Mouse (Mus musculus) layer of hippocampus, adult 9-11 months (tissue): Measurements from ENCODE around the gene Pirt.

Experiments used
- DNase-seq: peaks from one replicate; pipeline ENCODE4 v3.0.0; 2022

The Pirt gene

GRCm38 (mm10) chr11:66911811-66912210, at the start of gene Pirt:
Gene Pirt, plus strand, starts transcription at chr11:66911981.
- DNase-seq = no peak

- peak; percentile 16 for DNase-seq
Observed at GRCm38 (mm10) chr11:66871701-66872100, 40.1 kb upstream of the Pirt start.

DNA sequence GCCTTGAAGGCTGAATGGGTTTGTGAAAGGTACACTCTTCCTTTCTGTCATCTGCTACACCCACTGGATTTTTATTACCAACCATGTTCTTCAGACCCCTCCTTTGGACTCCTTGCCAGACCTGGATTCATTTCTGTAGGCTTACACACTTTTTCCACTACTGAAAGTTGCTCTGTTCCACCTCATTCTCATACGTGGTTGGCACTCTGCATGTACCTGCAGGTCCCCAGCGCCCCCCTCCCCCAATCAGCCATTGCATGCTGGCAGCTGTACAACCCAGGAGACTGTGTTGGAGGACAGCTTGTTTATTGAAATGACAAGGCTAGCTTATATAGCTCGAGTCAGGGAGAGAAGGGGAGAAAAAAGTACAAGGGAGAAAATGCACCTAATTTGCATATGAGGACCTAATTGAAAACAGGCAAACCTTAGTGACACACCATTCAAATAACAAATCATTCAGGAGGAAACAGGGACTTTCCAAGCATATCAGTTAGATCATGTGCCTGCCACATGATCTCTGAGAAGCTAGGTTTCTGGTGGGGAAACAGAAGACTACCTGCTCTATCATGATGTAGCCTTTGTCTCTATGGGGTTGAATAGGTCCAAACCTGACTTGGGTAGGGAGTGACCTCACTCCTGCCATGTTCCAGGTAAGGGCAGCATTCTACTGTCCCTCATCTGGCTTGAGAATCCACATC, 38.9 kb upstream of the Pirt start:
- DNase-seq = no peak

DNA sequence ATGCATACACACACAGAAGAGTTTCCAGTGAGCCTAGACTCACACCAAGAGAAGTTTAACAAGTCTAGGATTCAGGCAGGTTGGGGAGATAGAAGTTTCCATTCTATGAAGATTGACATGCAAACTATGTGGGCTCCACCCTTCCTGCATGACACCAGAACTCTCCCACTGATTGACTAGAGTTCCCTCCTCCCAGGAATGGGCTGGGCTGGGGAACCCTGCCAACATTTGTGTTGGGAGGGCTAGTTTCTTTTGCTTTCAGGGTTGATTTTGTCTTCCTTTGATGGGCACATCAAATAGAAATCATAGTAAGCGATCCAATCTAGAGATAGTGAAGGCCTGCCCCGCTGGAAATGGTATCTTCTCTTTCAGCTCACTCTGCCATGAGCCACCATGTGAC, 30.5 kb upstream of the Pirt start:
- DNase-seq = no peak

DNA sequence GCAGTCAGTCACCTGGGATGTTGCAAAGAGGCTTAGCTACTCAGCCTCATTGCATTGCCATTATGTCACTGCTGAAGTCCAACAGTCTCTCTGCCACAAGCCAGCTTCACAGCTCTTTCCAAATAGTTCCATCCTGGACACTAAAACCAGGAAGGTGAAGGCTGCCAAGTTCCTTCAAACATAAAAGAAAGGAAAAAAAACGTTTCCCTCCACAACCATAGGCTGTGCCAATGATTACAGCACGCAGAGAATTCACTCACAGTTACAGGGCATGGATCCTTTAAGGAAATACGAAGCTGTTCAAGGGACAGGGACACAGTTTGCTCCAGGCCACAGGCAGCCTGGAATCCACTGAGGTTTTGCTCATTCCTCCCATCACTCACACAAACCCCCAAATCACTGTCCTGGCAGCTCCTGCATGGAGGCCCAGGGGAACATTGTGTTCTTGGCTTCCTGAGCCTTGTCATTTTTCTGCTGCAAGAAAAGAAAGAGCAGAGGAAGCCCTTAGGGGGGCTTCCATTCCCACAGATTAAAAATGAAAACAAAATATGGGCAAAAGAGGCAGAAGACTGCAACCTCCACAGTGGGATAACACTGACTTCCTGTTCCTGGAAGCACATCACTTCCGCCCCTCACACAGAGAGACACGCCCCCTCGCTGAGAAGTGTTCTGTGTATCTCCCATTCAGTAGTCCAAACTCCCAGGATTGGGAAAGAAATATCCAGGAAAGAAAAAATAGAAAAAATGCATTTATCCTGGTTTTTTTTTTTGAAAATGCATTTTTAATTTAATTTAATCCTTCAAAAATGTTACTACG, 29.3 kb upstream of the Pirt start:
- no peak for DNase-seq

DNA sequence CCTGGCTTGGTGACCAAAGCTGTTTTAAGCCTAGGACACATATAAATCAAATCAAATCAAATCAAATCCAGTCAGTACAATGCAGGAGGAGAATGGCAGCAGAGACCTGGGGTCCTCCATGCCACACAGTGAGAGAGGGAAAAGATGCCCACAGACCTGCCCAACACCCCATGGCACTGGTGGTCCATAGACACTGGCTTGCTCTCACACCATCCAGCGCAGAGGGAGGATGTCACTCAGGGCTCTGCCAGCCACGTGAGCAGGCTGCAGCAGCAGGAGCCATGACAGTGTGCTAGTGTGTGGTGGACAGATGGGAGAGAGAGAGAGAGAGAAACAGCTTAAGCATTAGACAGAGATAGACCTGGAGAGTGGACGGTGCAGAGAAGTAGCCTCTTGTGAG, 19.2 kb upstream of the Pirt start:
- no peak for DNase-seq

DNA sequence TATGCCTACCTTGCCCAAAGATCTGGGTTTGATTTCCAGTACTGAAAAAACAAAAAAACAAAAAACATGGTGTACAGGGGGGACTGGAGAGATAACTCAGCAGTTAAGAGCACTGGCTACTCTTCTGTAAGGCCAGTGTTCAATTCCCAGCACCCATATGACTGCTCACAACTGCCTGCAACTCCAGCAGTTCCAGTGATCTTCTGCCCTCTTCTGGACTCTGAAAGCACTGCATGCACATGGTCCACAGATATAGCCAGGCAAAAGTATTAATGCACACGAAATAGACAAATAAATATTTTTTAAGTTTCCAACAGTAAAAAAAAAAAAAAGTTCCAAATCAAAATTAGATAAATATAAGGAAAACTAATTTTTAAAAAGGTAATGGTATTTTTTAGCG, 13.0 kb upstream of the Pirt start:
- no peak for DNase-seq

DNA sequence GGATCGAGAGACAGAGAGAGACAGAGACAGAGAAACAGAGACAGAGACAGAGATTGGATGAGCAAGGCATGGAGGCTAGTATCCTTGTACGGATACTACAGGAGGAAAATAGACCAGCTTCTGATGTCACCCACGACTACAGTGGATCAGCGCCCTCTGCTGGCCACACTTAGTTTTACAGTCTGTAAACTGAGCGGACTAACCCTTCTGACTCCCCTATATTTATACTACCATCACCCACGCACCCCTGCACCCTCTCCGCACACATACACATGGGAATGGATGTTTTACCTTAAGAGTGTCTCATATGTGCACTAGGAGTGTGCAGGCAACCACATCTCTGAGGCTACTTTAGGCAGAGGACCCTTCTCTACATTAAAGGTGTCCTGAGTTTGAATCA, 12.4 kb upstream of the Pirt start:
- peak; percentile 48 for DNase-seq

GRCm38 (mm10) chr11:66902801-66903200, 9.0 kb upstream of the Pirt start:
- DNase-seq = no peak

DNA sequence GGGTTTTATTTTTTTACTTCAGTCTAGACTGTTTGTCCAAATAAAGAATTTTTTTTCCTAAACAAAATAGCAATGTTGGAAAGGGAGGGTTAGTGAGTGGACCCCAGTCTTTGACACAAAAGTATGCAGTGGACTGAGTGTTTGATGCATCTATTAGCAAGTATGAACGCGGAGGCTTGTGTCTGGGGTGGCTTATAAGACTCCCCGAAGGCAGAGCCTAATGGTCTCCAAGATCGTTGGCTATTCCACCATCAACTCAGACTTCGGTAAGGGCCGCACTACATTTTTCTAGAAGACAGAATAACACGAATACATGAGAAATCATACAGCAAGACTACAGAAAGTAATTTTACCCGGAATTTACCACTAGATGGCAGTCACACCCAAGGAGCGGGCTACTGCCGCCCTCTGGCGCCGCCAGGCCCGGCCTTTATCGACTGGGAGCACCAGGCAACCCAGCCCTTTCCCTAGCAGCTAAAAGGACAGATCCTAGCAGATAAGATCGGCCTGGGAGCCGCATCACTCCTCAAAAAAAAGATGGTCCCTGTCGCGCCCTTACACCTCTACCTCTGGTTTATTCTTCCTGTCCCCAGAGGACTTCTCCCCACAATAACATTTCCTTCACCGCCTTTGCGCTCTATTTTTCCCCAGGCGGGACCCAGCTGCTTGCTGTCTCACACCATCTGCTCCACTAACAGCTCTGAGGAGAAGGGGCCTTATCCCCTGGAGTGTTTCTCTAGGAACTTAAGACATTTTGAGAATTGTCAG, 6.0 kb upstream of the Pirt start:
- DNase-seq = peak; percentile 39

DNA sequence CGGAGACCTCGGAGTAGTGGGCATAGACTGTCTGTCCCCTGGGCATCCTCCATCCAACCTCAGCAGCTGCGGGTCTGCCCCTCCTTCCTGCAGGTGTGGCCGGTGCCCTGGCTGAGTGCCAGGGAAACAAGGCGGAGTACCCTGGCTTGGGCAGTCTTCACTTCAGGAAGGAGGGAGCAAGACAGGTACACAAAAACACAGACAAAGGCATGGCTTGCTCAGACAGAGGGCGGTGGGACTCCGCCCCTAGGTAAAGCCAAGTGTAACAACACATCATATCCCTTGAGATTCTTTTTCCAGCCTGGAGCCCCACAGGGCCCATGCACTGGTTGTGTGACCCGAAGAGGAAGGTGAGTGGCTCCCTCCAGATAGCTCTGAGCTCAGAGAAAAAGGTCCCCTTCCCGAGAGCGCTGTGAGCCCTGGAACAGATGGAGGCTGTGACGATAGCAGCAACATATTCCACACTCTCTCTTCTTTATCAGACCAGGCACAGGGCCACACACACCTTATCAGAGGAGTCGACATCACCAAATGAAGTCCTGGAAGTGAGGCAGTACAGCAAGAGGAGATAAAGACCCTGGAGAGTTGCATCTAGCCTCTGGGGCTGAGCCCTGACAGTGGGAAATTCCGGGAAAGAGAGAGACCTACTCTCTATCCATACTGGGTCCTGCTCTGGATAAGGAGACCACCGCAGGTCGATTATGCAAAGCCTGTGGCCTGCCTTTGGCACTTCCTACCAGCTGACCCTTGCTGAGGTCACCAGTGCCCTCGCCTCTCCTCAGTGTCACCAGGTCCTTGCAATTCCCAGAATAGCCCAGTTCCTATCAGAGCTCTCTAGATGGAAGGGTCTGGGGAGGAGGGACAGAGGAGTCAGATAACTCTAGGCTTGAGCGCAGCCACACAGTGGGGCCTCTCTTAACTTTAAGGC, 1.0 kb downstream of the Pirt start:
- DNase-seq = no peak

DNA sequence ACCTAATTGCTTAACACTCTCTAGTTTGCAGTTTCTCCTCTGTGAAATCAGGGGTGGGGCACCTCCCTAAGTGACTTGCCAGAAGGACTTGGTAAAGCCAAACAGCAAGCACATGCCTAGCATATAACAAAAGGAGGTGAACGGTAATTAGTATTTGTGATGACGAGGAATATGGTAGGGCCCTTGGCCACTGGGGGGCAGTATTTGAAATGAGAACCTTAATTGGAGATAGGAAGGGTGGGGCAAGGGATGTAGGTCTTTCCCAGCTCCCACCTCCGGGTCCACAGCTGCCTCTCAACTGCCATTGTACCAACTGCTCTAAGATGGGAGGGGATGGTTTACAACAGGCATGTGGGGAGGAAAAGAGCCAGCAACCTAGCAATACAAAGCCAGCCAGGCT, 2.5 kb downstream of the Pirt start:
- peak; percentile 29 for DNase-seq

- DNase-seq = no peak
Observed at GRCm38 (mm10) chr11:66920012-66920411, 8.2 kb downstream of the Pirt start.

DNA sequence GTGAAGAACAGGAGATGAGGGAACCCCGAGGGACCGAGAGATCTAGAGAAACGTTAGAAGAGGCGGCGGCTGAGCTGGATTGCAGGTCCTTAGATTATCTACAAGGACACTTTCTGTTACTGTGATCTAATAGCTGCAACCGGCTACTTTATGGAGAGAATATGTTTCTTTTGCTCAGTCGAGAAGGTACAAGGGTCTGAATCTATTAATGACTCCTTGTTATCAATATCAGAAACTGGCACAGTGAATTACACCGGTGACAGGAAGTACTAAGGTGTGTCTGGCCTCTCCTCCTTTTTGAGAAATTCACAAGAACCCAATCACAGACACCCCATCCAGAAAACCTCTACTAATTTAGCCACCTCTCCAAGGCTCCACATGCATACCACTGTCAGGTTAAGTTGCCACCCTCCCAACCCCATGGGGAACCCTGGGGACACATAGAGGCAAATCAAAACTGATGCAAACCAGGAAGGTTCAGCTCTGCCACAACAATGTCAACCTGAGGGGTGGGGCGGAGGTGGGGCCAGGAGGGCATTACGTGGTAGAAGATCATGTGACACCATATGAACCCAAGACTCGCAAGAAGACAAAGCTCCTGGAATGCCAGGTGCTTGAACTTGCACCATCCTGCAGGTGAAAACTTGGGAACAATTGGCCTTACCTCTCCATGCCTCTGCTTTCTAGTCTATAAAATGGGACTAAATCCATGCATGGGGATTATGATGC, 12.5 kb downstream of the Pirt start:
- no peak for DNase-seq

GRCm38 (mm10) chr11:66928311-66928710, 16.5 kb downstream of the Pirt start:
- DNase-seq = no peak

DNA sequence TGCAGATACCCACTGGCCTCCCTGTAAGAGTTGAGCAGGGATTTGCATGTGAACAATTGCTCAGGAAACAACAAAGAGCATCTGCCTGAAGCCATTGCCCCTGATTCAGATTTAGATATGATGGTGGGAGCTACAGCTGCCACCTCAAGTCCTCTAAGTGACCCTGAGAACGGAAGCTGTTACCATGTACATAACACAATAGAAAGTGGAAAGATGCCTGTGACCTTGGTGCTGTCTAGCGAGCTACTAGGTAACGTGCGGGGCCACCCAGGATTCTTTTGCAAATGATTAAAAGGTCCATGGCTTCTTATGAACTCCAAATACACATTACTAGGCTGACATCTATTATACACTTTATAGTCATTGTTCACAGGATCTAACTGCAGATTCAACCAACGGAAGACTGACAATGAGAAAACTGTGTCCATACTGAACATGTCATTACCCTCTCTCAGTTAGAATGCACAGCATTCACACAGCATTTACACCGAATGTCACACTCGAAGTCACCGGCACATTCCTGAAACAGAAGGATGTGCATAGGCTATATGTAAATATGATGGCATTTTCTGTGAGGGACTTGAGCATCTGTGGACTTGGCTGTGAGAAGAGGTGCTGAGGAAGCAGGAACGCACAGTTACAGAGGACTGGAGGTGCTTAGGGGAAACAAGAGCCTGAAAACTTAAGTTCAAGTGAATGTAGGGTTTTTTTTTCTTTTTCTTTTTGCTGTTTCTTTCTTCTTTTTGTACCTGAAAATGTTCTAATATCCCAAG, 21.2 kb downstream of the Pirt start:
- no peak for DNase-seq

- DNase-seq = no peak
Observed at GRCm38 (mm10) chr11:66934428-66935173, 22.8 kb downstream of the Pirt start.

GRCm38 (mm10) chr11:66942011-66942410, 30.2 kb downstream of the Pirt start:
- DNase-seq = no peak

GRCm38 (mm10) chr11:66945224-66945767, 33.5 kb downstream of the Pirt start:
- DNase-seq = no peak

DNA sequence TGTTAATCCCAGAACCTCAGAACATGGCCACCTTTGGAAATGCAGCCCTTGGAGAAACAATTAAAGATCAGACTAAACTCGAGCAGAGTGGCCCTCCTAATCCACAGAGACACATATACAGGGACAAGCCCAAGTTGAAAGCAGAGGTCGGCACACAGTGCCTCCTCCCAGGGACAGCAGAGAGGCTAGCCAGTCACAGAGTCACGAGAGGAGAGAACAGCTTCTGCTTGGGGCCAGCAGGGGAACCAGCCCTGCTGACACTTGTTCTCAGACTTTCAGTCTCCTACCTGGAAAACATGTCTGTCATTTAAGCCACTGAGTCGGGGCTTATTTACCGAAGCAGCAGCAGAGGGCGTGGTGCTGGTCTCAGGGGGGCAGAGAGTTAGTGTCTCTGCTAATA, 34.7 kb downstream of the Pirt start:
- DNase-seq = no peak
